Mouse (Mus musculus) G1E (cell line): ENCODE results near the gene Gtpbp1.

Source experiments
- CTCF ChIP-seq: IDR thresholded peaks from 2 replicates; pipeline ENCODE4 v1.5.1; 2012; ENCODE audit warnings: low read depth, low read length, inconsistent platforms, mixed read lengths
- GATA1 ChIP-seq: IDR thresholded peaks from 2 replicates; pipeline ENCODE4 v1.6.1; 2012; ENCODE audit warnings: borderline replicate concordance, low read length, inconsistent platforms, mixed read lengths
- GATA2 ChIP-seq: IDR thresholded peaks from 2 replicates; pipeline ENCODE4 v1.6.1; 2012; ENCODE audit warnings: low read depth, low read length, inconsistent platforms, borderline replicate concordance
- POLR2AphosphoS5 ChIP-seq: IDR thresholded peaks from 2 replicates; pipeline ENCODE4 v1.6.1; 2012; ENCODE audit warnings: low read depth, low read length, inconsistent platforms; ENCODE audit not compliant: insufficient replicate concordance
- TAL1 ChIP-seq: conservative IDR thresholded peaks from 2 replicates; pipeline ENCODE4 v1.6.1; 2012; ENCODE audit warnings: low read depth, low read length, inconsistent platforms, mixed read lengths

- TF ChIP-seq CTCF (no peak), GATA1 (no peak), POLR2AphosphoS5 (no peak), GATA2 (no peak), TAL1 (no peak)
Measured at GRCm38 (mm10) chr15:79720796-79721195, 30.2 kb downstream of the Gtpbp1 start.
